Mouse (Mus musculus): ENCODE measurements around the gene Lrrc74b.

The Lrrc74b gene

GRCm38 (mm10) chr16:17496499-17497305 is 64.3 kb downstream of the Lrrc74b start:
- DNase-seq (ENCODE audit: low spot score), result no peak

Measured in spleen, adult 12 weeks (tissue).